Mouse (Mus musculus): Measurements from ENCODE around the gene Tmem50a.
A peak's percentile ranks its signal among the peaks of the same experiment; 100 is the strongest.

The Tmem50a gene

GRCm38 (mm10) chr4:134914864-134915209 is at the start of gene Tmem50a:
Gene Tmem50a, minus strand, starts transcription at chr4:134915024.
- peak; percentile 93 for DNase-seq (ENCODE audit: low spot score)

- DNase-seq (ENCODE audit: low spot score): peak; percentile 34
These were observed 48.4 kb upstream of the Tmem50a start for GRCm38 (mm10) chr4:134963021-134963776.

GRCm38 (mm10) chr4:134956328-134956727 is 41.5 kb upstream of the Tmem50a start:
- peak; percentile 60 for DNase-seq (ENCODE audit: low spot score)

GRCm38 (mm10) chr4:134955845-134956244 is 41.0 kb upstream of the Tmem50a start:
- no peak for DNase-seq (ENCODE audit: low spot score)

GRCm38 (mm10) chr4:134955196-134955595 is 40.4 kb upstream of the Tmem50a start:
- DNase-seq (ENCODE audit: low spot score): no peak

- no peak for DNase-seq (ENCODE audit: low spot score)
These were observed 39.6 kb upstream of the Tmem50a start for GRCm38 (mm10) chr4:134954461-134954860.

- peak; percentile 37 for DNase-seq (ENCODE audit: low spot score)
These were observed 35.8 kb upstream of the Tmem50a start for GRCm38 (mm10) chr4:134950518-134951091.

GRCm38 (mm10) chr4:134946024-134946744 is 31.4 kb upstream of the Tmem50a start:
- DNase-seq (ENCODE audit: low spot score): peak; percentile 61

- no peak for DNase-seq (ENCODE audit: low spot score)
These were observed 29.1 kb upstream of the Tmem50a start for GRCm38 (mm10) chr4:134943758-134944538.

- DNase-seq (ENCODE audit: low spot score): no peak
These were observed 25.1 kb upstream of the Tmem50a start for GRCm38 (mm10) chr4:134939900-134940299.

GRCm38 (mm10) chr4:134937240-134938176 is 22.7 kb upstream of the Tmem50a start:
- DNase-seq (ENCODE audit: low spot score): peak; percentile 35

- peak; percentile 93 for DNase-seq (ENCODE audit: low spot score)
These were observed 16.1 kb upstream of the Tmem50a start, which contains the start of gene Syf2 for GRCm38 (mm10) chr4:134930684-134931481. Gene Syf2, plus strand, starts transcription at chr4:134930898.

GRCm38 (mm10) chr4:134930190-134930589 is 15.4 kb upstream of the Tmem50a start:
- DNase-seq (ENCODE audit: low spot score): no peak

- DNase-seq (ENCODE audit: low spot score): no peak
These were observed 14.7 kb upstream of the Tmem50a start for GRCm38 (mm10) chr4:134929536-134929935.

- DNase-seq (ENCODE audit: low spot score): no peak
These were observed 13.6 kb upstream of the Tmem50a start for GRCm38 (mm10) chr4:134928464-134928836.

- DNase-seq (ENCODE audit: low spot score): no peak
These were observed 13.1 kb upstream of the Tmem50a start for GRCm38 (mm10) chr4:134927815-134928463.

- no peak for DNase-seq (ENCODE audit: low spot score)
These were observed 10.4 kb upstream of the Tmem50a start for GRCm38 (mm10) chr4:134925206-134925605.

- DNase-seq (ENCODE audit: low spot score): peak; percentile 51
These were observed 9.4 kb upstream of the Tmem50a start for GRCm38 (mm10) chr4:134924019-134924741.
